Mouse (Mus musculus) MEL (cell line): ENCODE results near the gene Evc2. TPM values are rescaled to one million over a fixed set of nuclear protein-coding genes. Genes with fewer than 3 reads are reported as not detected.

Source experiments
- DNase-seq: peaks from one replicate; pipeline ENCODE4 v3.0.0; 2011; ENCODE audit warnings: low read depth, low spot score
- H3K27ac ChIP-seq: 2 replicates; pipeline ENCODE4 v1.5.1; 2012; ENCODE audit warnings: low read depth, mild to moderate bottlenecking, control low read depth, low read length, moderate library complexity; ENCODE audit not compliant: control insufficient read depth
- H3K27me3 ChIP-seq, 2 experiments: fragments of 150-350 bp in 1 of 2; sonication (generic) in 1 of 2; 2 replicates each; pipeline ENCODE4 v1.6.1; 2012; ENCODE audit warnings: low read length in 2 of 2, mild to moderate bottlenecking in 2 of 2, improper control_type of control experiment in 1 of 2, moderate library complexity in 1 of 2; ENCODE audit not compliant: insufficient read depth in 2 of 2, control insufficient read depth in 1 of 2
- H3K36me3 ChIP-seq, 2 experiments: 2 replicates each; pipeline ENCODE4 v1.6.1; 2012 to 2014; ENCODE audit warnings: low read length in 2 of 2, improper control_type of control experiment in 1 of 2, inconsistent platforms in 1 of 2, mild to moderate bottlenecking in 1 of 2; ENCODE audit not compliant: insufficient read depth in 2 of 2, control insufficient read depth in 1 of 2
- H3K4me1 ChIP-seq, 2 experiments: fragments of 150-350 bp in 1 of 2; sonication (generic) in 1 of 2; 2 replicates each; pipeline ENCODE4 v1.6.1; 2012; ENCODE audit warnings: low read length in 2 of 2, improper control_type of control experiment in 1 of 2, mild to moderate bottlenecking in 1 of 2; ENCODE audit not compliant: insufficient read depth in 2 of 2, control insufficient read depth in 1 of 2
- H3K4me3 ChIP-seq, 2 experiments: fragments of 150-350 bp in 1 of 2; sonication (generic) in 1 of 2; 2 replicates each; pipeline ENCODE4 v1.5.1; 2012; ENCODE audit warnings: low read depth in 2 of 2, low read length in 2 of 2, mild to moderate bottlenecking in 2 of 2, moderate library complexity in 2 of 2, control low read depth in 1 of 2, improper control_type of control experiment in 1 of 2; ENCODE audit not compliant: control insufficient read depth in 1 of 2, insufficient read depth in 1 of 2
- H3K79me2 ChIP-seq: 2 replicates; pipeline ENCODE4 v1.6.1; 2012; ENCODE audit warnings: mild to moderate bottlenecking, low read length, moderate library complexity; ENCODE audit not compliant: control insufficient read depth, poor library complexity, insufficient read depth
- H3K9ac ChIP-seq: 2 replicates; pipeline ENCODE4 v1.6.1; 2012; ENCODE audit warnings: low read depth, mild to moderate bottlenecking, control low read depth, low read length, moderate library complexity; ENCODE audit not compliant: control insufficient read depth, poor library complexity, severe bottlenecking
- H3K9me3 ChIP-seq: fragments of 150-350 bp; sonication (generic); replicated peaks from 2 replicates; pipeline ENCODE4 v1.6.1; 2012; ENCODE audit warnings: mild to moderate bottlenecking, low read length, improper control_type of control experiment, moderate library complexity; ENCODE audit not compliant: insufficient read depth
- CHD1 ChIP-seq: IDR thresholded peaks from 2 replicates; pipeline ENCODE4 v1.6.1; 2012; ENCODE audit warnings: low read depth, mild to moderate bottlenecking, inconsistent platforms, low read length, improper control_type of control experiment
- CHD2 ChIP-seq: IDR thresholded peaks from 2 replicates; pipeline ENCODE4 v1.6.1; 2011; ENCODE audit warnings: low read length, improper control_type of control experiment
- CTCF ChIP-seq, 3 experiments: IDR thresholded peaks in 2 of 3; conservative IDR thresholded peaks in 1 of 3; 2 replicates each; pipeline ENCODE4 v1.5.1; 2011 to 2012; ENCODE audit warnings: low read length in 3 of 3, low read depth in 2 of 3, mild to moderate bottlenecking in 2 of 3, improper control_type of control experiment in 1 of 3, inconsistent platforms in 1 of 3, mixed read lengths in 1 of 3, moderate library complexity in 1 of 3; ENCODE audit not compliant: control insufficient read depth in 1 of 3, insufficient read depth in 1 of 3, poor library complexity in 1 of 3, severe bottlenecking in 1 of 3
- ELF1 ChIP-seq: IDR thresholded peaks from 2 replicates; pipeline ENCODE4 v1.6.1; 2014; ENCODE audit warnings: low read depth, mild to moderate bottlenecking, inconsistent platforms, low read length, improper control_type of control experiment, moderate library complexity
- EP300 ChIP-seq, 2 experiments: IDR thresholded peaks; 2 replicates each; pipeline ENCODE4 v1.6.1; 2011; ENCODE audit warnings: improper control_type of control experiment in 2 of 2, low read length in 2 of 2, low read depth in 1 of 2, mild to moderate bottlenecking in 1 of 2
- ETS1 ChIP-seq: IDR thresholded peaks from 2 replicates; pipeline ENCODE4 v1.6.1; 2012; ENCODE audit warnings: low read depth, mild to moderate bottlenecking, inconsistent platforms, low read length, improper control_type of control experiment, moderate library complexity
- GATA1 ChIP-seq: IDR thresholded peaks from 2 replicates; pipeline ENCODE4 v1.6.1; 2011; ENCODE audit warnings: low read depth, low read length, improper control_type of control experiment
- JUND ChIP-seq: IDR thresholded peaks from 2 replicates; pipeline ENCODE4 v1.6.1; 2011; ENCODE audit warnings: low read depth, mild to moderate bottlenecking, improper control_type of control experiment, low read length
- KAT2A ChIP-seq: conservative IDR thresholded peaks from 2 replicates; pipeline ENCODE4 v1.6.1; 2012; ENCODE audit warnings: low read depth, low read length, improper control_type of control experiment, inconsistent platforms
- MAFK ChIP-seq: IDR thresholded peaks from 2 replicates; pipeline ENCODE4 v1.6.1; 2011; ENCODE audit warnings: low read depth, mild to moderate bottlenecking, low read length, improper control_type of control experiment, borderline replicate concordance
- MYB ChIP-seq: IDR thresholded peaks from 2 replicates; pipeline ENCODE4 v1.6.1; 2011; ENCODE audit warnings: mild to moderate bottlenecking, low read depth, low read length, improper control_type of control experiment
- NELFE ChIP-seq: IDR thresholded peaks from 2 replicates; pipeline ENCODE4 v1.6.1; 2011; ENCODE audit warnings: low read depth, low read length, improper control_type of control experiment
- NRF1 ChIP-seq: IDR thresholded peaks from 2 replicates; pipeline ENCODE4 v1.6.1; 2014; ENCODE audit warnings: low read depth, mild to moderate bottlenecking, inconsistent platforms, low read length, improper control_type of control experiment, moderate library complexity; ENCODE audit not compliant: poor library complexity, insufficient read depth, severe bottlenecking
- POLR2AphosphoS2 ChIP-seq: IDR thresholded peaks from 2 replicates; pipeline ENCODE4 v1.6.1; 2011; ENCODE audit warnings: low read length, improper control_type of control experiment
- RAD21 ChIP-seq: IDR thresholded peaks from 2 replicates; pipeline ENCODE4 v1.6.1; 2011; ENCODE audit warnings: mild to moderate bottlenecking, low read depth, low read length, improper control_type of control experiment
- RCOR1 ChIP-seq: IDR thresholded peaks from 2 replicates; pipeline ENCODE4 v1.6.1; 2012; ENCODE audit warnings: low read depth, mild to moderate bottlenecking, inconsistent platforms, low read length, improper control_type of control experiment
- TBP ChIP-seq: IDR thresholded peaks from 2 replicates; pipeline ENCODE4 v1.8.0; 2011; ENCODE audit warnings: low read depth, low read length, improper control_type of control experiment
- UBTF ChIP-seq: IDR thresholded peaks from 2 replicates; pipeline ENCODE4 v1.6.1; 2012; ENCODE audit warnings: low read depth, mild to moderate bottlenecking, inconsistent platforms, low read length, improper control_type of control experiment, moderate library complexity, borderline replicate concordance; ENCODE audit not compliant: insufficient read depth
- USF2 ChIP-seq, 2 experiments: IDR thresholded peaks; 2 replicates each; pipeline ENCODE4 v1.6.1; 2011 to 2012; ENCODE audit warnings: improper control_type of control experiment in 2 of 2, low read length in 2 of 2, borderline replicate concordance in 1 of 2, inconsistent platforms in 1 of 2, low read depth in 1 of 2, mild to moderate bottlenecking in 1 of 2; ENCODE audit not compliant: insufficient read depth in 1 of 2
- ZKSCAN1 ChIP-seq: IDR thresholded peaks from 2 replicates; pipeline ENCODE4 v1.6.1; 2012; ENCODE audit warnings: low read depth, mild to moderate bottlenecking, inconsistent platforms, low read length, improper control_type of control experiment, moderate library complexity
- polyA plus RNA-seq, 2 experiments: library from polyadenylated mRNA; stranded (reverse) in 1 of 2; unstranded in 1 of 2; fragments of >175 nt in 1 of 2; fragments of >200 nt in 1 of 2; gene quantifications; 2 replicates each; pipeline versions ENCODE4 v1.2.1 to v1.2.4; 2012; ENCODE audit warnings: low replicate concordance in 2 of 2, low read depth in 1 of 2; ENCODE audit not compliant: insufficient read length in 2 of 2, insufficient read depth in 1 of 2, missing spikeins in 1 of 2
- total RNA-seq: library from RNA; depleted of rRNA; stranded (reverse); fragments of 300-350 nt; gene quantifications from 2 replicates; pipeline ENCODE4 v1.2.3, GENCODE M21; 2012

The Evc2 gene
- total and polyA plus RNA-seq, 3 experiments = not detected

DNA sequence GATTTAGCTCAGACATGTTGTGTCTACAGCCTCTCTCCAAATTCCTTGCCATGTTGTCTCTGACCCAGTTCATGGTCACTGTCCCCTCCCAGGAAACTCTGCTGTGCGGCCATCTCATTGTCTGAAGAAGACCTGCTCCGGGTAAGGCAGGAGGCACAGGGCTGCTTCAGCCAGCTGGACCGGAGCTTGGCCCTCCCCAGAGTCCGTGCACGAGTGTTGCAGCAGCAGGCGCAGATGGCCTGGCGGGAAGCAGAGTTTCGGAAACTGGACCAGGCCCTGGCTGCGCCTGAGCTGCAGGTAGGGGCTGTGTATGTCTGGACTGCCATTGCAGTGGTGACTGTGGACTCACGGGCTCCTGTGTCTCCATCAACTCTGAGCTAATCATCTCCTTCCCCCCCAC is 53.6 kb downstream of the Evc2 start:
- no peak for TF ChIP-seq JUND
- no peak for TF ChIP-seq CTCF (IDR thresholded peaks at IDR 0.05 in 2 of 3, conservative IDR thresholded peaks at IDR 0.05 in 1 of 3; ENCODE audit: control insufficient read depth in 1 of 3, insufficient read depth in 1 of 3, low read depth in 2 of 3, low read length in 3 of 3, poor library complexity in 1 of 3, severe bottlenecking in 1 of 3)
- no peak for TF ChIP-seq UBTF
- no peak for TF ChIP-seq ELF1
- no peaks in the 10 kb centered on the region for H3K79me2 ChIP-seq
- H3K36me3 ChIP-seq = no peaks in the 10 kb centered on the region
- H3K27ac ChIP-seq = no peak overlapping the region
- H3K4me3 ChIP-seq = no peak overlapping the region
- H3K27me3 ChIP-seq = no peaks in the 10 kb centered on the region; a peak in 1 of 4 replicates
- H3K9ac ChIP-seq = no peak overlapping the region
- DNase-seq = no peak
- H3K4me1 ChIP-seq = no peaks in the 10 kb centered on the region
- H3K9me3 ChIP-seq = no peaks in the 10 kb centered on the region; the same call in 1 of the 2 replicates

DNA sequence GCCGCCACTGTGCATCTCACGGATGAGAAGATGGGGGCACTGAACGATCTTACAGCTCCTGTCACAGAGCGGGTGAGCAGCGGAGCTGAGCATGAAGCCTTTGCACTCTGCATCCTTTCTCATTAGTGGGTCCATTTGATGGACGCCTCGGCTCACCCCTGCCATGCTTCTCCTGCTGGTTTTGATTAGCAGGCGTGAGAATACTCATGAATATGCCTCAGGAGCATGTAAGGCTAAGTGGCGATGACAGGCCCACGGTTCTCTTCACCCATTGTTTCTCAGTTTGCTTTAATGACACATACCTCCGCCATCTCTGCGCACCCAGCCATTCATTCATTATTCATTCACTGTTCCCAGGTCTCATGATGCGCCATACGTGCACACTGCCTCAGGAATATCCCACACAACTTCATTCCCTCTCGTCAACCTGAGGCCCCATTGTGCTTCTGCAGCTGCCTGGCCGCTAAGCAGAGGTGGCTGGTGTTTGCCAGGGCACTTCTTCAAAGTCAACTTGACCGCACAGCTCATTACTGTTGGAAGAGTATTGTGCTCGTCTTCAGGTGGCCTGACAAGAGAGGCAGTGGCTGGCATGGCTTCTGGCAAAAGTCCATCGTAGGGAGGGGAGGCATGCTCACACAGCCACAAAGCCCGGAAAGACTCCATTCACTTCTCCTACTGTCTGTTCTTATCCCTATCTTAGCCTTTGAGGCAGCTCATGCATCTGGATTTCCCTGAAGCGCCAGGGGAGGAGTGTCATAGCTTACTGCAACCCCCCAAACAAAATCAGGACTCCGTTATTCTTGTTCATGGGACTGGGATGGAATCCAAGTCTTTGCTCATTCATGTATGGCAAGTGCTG is 57.1 kb downstream of the Evc2 start:
- DNase-seq = no peak
- no peak overlapping the region for H3K9ac ChIP-seq
- no peaks in the 10 kb centered on the region for H3K4me1 ChIP-seq
- no peaks in the 10 kb centered on the region for H3K36me3 ChIP-seq
- TF ChIP-seq NRF1 (no peak), TBP (no peak), ELF1 (no peak), EP300 (IDR thresholded peaks at IDR 0.05; ENCODE audit: low read depth in 1 of 2, low read length in 2 of 2) (no peak)
- TF ChIP-seq, all 39 proteins: peak for 0
- no peaks in the 10 kb centered on the region for H3K79me2 ChIP-seq
- H3K27ac ChIP-seq = no peak overlapping the region
- H3K27me3 ChIP-seq = no peaks in the 10 kb centered on the region; a peak in 2 of 4 replicates
- H3K4me3 ChIP-seq = no peak overlapping the region
- no peaks in the 10 kb centered on the region; the same call in 1 of the 2 replicates for H3K9me3 ChIP-seq

DNA sequence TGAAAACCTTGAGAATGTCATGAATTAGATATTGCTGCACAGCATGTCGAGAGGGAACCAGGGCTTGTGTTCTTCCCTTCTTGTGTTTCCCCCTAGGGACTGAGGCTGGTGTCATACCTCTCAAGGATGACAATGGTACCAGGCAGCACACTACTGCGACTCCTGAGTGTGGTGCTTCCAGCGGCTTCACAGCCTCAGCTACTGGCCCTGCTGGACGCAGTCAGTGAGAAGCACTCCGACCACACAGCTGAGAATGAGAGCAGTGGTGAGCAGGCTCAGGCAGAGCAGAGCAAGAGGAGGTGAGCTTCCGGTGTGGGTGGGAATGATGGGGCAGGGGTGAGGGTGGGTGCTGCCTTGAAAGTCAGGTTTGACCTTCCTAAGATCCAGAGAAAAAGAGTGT is 80.7 kb downstream of the Evc2 start:
- H3K9me3 ChIP-seq = no peaks in the 10 kb centered on the region
- no peaks in the 10 kb centered on the region for H3K36me3 ChIP-seq
- no peaks in the 10 kb centered on the region for H3K27me3 ChIP-seq
- H3K4me1 ChIP-seq = no peaks in the 10 kb centered on the region
- no peak overlapping the region for H3K9ac ChIP-seq
- H3K27ac ChIP-seq = no peak overlapping the region
- H3K4me3 ChIP-seq = no peak overlapping the region
- H3K79me2 ChIP-seq = no peaks in the 10 kb centered on the region
- no peak for DNase-seq
- TF ChIP-seq USF2 (IDR thresholded peaks at IDR 0.05; ENCODE audit: borderline replicate concordance in 1 of 2, insufficient read depth in 1 of 2, low read depth in 1 of 2, low read length in 2 of 2) (no peak), CHD2 (no peak), CHD1 (no peak), KAT2A (no peak), UBTF (no peak), RCOR1 (no peak), ETS1 (no peak), JUND (no peak), POLR2AphosphoS2 (no peak), MYB (no peak), GATA1 (no peak), ZKSCAN1 (no peak), MAFK (no peak), RAD21 (no peak), NELFE (no peak)
